Mouse (Mus musculus) urinary bladder, postnatal 36 days (tissue): ENCODE data around the gene Sbno2.

Source experiments
- DNase-seq, 2 experiments: peaks; one replicate each; pipeline ENCODE4 v3.0.0; 2022; ENCODE audit warnings: low spot score in 2 of 2, mixed read lengths in 1 of 2

Gene Sbno2

DNA sequence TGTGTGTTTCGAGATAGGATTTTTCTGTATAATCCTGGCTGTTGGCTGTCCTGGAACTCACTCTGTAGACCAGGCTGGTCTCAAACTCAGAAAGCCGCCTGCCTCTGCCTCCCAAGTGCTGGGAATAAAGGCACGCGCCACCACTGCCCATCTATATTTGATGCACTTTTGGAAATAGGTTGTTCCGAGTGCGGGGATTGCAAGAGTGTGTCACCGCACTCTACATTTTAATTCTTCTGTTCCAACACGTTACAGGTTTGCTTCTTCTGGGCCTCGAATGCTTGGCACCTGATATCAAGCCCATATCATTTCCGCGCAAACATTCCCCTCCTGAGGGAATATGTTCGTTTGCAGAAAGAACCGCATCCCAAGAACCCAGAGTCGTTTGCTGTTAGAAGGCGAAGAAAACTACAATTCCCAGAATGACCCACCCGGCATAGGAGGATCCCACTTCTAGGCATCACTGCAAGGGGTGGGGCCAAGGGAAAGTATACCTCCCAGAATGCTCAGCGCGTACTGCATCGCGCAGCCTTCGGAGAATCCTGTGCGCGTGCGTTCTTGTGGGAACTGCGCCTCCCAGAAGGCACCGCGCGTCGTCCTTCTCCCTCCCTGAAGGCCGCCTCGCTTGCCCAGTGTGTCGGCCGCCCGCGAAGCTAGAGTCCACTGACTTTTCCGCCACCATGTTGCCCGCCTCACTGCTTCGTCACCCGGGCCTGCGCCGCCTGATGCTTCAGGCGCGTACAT, 36.6 kb upstream of the Sbno2 start:
- DNase-seq: peak; percentile 86 to 95

DNA sequence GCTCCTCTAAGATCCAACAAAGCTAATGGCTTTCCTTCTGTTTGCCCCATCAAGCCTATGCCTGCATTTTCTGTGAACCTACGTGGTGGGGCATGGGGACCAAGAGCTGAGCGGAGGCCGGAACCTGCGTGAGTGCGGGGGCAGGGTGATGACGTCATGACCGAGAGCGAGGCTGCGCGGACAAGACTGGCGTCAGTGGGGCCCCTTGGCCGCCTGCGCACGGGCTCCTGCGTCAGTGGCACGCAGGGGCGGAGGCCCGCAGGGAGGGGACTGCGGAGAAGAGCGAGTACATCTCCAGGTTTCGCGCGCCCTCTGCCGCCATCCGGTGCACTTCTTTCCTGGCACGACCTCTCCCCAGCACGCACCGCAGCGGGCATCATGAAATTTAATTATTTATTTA, 35.9 kb upstream of the Sbno2 start:
- peak; percentile 94 to 96 for DNase-seq

DNA sequence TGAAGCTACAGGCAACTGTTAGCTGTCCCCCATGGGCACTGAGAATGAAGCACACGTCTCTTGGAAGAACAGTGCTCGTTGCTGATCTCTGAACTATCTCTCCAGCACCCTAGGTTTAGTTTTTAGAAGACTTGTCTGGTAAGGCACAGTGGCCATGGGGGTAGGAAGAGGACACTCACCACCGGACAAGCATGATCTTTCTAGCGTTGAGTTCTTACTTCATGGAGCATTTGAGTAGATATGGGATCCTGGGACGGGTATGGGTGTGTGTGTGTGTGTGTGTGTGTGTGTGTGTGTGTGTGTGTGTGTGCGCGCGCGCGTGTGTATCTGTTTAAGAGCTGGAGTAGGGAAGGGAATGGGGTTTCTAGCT, 35.3 kb upstream of the Sbno2 start, which contains the start of gene Cbarp:
Gene Cbarp, minus strand, starts transcription at position 170 of the 370 bp plus-strand sequence.
- DNase-seq: no peak

DNA sequence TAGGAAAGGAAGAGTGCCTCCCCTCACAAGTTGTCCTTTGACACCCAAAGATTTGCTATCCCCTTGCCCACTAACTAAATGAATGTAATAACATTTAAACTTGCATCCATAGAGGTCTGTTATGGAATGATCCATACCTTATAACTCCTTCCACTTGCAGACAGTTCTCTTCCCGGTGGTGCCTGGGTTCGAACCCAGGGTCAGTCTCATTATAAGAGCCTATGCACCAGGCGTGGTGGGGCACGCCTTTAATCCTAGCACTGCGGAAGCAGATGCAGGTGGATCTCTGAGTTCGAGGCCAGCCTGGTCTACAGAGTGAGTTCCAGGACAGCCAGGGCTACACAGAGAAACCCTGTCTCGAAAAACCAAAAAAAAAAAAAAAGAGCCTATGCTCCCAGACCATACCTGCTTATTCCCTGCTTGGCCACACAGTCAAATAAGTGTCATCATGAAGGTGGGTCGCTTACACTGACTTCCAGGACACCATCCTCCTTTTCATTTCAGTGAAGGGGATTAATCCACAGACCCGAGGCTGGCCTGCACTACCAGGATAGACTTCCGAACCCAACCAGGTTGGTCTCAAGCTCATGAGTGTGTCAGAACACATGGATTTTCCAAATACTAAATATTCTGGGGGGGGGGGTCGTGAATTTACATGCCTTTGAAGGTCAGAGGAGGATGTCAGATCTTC, 34.7 kb upstream of the Sbno2 start:
- DNase-seq: no peak

DNA sequence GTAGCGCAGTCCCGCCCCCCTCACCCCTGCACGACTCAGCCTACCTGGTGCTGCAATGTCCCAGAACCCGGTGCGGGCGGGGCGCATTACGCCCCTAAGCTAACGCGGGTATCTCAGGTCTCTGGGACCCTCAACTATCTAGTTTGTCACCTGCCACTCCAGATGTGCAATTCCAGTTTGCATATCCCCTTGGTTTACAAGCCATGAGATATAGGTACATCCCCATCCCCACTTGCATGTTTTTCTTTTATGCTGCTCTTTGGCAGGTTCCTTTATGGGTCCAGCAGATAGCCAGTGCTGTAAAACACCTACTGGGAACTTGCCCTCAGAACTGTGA, 34.0 kb upstream of the Sbno2 start:
- DNase-seq: no peak

DNA sequence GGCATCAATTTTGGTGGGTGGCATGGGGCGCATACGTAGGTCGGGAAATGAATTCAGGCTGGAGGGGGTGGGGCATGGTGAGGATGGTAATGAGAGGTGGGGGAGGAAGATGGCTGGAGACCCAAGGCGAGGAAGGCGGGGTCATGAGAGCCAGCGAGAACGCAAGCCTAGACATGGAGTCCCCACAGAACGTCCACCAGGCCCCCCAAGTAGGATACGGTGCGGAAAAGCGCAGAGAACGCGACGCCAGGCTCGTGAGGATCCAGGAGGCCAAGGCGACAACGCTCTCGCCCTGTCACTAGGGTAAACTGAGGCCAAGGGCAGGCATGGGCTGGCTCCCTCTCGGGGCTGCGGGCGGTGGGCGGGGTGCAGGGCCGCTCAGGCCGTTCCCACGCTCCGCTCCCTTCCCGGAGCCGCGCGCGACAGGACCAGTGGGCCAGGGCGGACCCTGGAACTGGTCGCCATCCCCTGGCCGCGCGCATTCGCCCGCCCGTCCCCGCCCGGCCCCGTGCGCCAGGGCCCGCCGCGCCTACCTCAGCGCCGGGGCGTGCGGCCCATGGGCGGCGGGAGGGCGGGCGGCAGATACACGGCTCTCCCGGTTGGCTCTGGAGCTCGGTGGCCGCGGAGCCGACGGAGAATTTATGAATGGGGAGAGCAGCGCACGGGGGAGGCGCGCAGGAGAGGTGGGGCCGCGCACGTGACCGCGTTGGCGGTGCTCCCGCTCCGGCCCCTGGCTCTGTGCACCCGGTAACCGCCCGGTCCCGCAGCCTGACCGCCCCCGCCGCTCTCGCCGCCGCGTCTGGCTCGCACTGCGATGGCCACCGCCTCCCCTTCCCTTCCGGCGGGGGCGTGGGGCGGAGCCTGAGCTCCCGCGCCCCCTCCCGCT, 33.4 kb upstream of the Sbno2 start, which contains the start of gene Atp5d:
Gene Atp5d, plus strand, starts transcription at position 80 of the 886 bp plus-strand sequence.
- peak in 1 of 2 experiments; percentile 66 for DNase-seq

DNA sequence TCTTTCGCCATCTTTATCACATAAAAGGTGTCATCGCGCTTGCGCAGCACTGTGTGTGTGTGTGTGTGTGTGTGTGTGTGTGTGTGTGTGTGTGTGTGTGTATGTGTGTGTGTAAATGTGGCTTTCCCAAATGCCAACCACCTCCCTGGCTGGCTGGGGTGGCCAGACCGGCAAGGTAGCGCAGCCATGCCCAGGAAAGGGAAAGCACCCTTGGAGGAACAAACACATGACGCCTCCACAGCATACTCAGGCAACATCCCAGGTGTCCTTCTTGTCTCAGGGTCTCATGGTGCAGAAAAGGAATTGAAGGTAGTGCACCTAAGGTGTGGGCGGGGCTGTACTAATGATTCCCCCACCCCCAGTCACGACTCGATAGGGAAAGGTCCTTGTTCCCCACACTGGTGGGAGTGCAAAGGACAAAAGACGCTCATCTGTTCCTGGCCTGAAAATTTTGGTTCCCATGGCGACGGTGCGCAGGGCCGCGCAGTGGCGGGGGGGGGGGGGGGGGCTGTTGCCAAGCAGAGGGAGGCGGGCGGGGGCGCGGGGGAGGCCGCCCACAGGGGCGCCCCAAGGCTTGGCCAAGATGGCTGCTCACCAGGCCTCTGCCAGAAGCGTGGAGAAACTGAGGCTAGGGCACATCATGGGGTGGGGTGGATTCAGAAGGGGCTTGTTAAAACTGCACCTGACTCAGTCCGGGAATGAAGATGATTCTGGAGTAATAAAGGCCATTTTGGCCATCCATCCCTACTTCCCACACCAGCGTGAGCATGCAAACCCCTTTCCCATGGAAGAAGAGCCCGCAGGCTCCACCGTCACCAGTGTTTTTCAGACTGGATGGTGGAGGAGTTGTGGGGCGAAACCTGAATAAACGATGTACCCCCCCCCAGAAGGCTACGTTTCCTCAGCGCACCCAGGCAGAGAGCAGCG, 32.5 kb upstream of the Sbno2 start:
- DNase-seq: no peak

DNA sequence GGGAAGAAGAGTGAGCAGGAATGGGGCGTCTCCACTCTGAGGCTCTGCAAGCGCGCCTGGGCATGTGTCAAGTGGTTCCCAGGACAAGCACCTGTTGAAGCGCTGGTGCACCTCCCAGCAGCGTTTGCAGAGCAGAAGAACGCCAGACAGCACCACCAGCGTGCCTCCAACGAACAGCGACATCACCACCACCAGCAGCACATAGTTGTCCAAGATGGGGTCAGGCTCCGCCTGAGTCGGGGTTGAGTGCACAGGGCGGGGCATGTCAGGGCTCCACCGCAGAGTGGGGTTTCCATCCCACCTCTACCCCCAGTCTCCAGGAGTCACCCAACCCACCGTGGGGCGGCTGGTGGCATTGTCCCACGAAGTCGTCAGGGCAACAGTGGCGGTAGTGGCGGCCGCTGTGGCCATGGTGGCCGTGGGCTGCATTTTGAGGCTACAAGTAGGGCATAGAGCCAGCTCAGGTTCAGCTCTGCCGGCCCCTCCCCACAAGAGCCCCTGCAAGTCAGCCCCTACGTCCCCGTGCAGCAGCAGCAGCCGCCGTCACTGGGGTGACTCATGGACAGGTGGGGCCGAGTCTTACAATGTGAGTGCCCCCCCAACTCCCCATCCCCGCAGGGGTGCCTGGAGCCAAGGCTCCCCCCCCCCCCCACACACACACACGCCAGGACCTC, 31.7 kb upstream of the Sbno2 start:
- DNase-seq: no peak

DNA sequence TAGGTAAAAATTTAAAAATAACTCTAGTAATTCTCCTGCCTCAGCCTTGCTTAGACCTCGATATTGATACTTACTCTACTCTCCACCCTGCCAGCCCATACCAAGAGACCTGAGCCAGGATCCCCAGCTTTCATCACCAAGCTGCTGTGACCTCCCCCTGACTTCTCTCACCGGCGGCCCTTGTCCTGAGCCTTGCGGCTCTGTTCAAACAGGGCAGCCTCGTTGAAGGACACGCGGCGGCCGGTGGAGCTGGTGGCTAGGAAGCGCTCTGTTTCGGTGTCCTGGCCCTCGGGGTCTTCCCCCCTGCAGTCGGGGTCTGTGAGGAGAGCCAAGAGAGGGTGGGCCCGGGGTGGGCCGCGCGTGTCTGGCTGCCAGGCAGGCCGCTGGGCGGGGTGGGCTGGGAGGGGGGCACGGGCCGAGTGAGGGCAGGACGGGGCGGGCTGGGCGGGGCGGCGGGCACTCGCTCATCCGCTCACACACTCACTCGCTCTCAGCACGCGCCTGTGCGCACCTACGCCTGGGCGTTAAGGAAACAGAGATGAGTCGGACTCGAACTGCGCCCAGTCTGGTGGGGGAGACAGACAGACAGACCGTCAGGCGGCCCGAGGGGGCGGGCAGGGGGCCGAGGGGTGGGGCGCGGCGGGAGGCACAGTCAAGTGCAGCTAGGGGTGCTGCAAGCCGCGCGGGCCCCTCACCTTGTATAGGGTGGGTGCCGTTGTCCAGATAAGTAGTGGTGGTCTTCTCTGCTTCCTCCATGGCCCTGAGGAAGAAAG, 31.0 kb upstream of the Sbno2 start:
- no peak for DNase-seq

DNA sequence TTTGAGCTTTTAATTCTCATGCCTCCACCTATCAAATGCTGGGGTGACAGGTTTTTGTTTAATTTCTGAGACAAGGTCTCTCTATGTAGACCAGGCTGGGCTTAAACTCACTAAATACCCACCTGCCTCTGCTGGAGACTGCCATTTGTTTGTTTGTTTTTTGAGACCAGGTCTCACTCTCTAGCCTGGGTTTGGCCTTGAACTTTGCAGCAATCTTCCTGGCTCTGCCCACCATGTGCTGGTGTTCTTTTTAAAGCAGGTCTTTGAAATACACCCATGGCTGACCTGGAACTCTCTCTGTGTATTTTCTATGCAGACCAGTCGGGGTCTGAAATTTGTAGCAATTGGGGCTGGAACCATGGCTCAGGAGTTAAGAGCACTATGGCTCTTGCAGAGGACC, 30.3 kb upstream of the Sbno2 start:
- no peak for DNase-seq

DNA sequence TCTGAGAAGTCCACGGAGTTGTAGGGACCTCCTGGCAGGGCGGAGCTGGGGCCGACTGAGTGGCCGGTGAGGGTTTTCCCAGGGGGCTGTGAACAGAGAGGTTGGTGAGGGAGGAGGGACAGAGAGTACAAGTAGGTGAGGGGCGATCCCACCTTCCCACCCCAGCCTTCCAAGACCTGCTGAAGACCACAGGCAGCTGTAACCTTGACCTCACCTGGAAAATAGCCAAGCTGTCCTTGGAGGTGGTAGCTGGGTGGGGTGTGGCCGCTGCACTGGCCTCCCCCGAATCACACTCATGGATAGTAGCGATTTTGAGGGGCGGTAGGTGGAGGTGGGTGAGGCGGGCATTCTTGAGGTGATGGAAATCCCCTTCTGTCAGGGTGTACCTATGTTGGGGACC, 29.8 kb upstream of the Sbno2 start:
- DNase-seq: no peak

DNA sequence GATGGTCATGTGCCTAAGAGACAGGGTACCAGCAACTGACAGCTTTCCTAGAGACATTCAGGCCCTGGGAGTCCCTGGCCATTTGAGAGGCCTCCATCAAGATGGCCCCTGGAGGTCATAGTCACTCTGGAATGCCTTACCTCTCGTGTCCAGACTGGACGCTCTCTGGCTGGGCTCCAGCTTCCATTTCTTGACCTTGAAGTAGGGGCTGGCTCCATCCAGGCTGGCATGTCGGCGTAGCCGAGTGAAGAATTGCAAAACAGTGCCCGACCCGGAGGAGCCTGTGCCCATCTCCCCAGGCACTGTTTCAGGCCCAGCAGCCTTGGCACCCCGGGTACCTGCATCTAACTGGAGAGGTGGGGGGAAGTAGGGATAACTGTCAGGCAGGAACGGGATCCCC, 29.1 kb upstream of the Sbno2 start:
- DNase-seq: no peak

DNA sequence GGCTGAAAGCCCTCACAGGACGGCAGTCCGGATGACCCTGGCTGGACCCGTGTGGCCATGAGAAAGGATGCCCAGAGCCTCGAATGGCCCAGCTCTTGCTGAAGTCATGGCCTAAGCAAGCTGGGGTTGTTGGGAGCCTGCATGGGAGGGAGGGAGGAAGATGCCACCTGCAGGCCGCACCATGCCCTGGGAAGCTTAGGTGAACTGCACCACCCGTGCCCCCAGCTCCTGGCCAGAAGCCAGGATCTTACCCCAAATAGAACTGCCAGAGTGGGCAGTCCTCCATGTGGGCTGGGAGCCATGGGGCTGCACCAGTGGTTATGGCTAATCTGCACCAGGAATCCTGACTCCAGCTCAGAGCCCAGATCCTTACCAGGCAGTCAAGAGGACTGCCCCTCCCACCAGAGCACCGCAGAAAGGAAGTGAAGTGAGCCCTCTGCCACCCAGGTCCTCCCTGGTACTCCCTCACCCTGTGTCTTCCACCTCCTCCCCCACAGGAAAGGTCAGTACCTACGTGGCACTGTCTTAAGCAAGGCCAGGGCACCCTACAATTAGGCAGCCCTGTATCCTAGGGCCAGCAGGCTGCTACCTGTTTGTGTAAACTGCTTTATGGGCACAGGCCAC, 28.0 kb upstream of the Sbno2 start:
- no peak for DNase-seq

DNA sequence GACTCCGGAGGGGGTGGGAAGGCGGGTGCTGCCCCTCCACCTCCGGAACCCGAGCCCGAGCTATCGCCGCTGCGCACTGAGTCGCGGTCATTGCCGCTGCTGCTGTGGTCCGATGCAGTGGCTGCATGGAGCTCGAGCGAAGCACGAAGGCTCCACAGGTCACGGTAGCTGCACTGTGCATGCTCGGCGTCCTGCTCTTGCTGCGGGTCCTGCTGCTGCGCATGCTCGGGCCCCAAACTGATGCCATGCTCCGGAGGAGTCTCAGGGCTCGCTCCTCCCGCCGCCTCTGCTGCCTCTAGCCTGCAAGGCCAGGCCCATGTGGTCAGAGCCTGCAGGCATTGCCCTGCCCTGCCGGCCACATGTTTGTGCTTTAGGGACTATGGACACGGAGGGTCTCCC, 26.6 kb upstream of the Sbno2 start:
- DNase-seq: no peak

DNA sequence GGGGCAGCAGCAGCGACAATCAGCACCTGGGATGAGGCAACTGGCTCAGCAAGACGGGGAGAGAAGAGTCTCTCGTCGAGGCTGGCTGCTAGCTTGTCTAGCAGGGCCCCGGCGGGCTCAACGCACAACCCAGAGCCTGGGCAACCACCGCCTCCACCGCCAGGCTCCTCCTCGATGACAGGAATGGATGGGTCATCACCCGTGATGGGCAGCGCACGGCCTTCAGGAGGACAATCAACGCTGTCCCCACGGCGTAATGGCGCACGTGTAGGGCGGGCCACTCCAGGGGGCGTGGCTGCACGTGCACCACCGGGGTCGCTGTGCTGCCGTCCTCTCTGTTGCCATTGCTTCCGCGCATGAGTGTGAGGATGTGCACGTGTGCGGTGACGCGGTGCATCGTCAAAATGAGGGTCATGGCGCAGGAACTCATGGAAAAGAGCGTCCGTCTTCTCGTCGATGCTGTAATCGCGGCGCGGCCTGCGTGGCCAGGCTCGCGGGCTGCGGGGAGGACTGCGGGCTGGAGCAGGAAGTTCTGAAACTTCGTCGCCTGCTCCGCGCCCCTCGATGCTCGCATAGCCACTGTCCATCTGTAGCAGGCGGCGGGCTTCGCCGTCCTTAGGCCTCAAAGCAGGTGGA, 26.1 kb upstream of the Sbno2 start:
- DNase-seq: no peak

DNA sequence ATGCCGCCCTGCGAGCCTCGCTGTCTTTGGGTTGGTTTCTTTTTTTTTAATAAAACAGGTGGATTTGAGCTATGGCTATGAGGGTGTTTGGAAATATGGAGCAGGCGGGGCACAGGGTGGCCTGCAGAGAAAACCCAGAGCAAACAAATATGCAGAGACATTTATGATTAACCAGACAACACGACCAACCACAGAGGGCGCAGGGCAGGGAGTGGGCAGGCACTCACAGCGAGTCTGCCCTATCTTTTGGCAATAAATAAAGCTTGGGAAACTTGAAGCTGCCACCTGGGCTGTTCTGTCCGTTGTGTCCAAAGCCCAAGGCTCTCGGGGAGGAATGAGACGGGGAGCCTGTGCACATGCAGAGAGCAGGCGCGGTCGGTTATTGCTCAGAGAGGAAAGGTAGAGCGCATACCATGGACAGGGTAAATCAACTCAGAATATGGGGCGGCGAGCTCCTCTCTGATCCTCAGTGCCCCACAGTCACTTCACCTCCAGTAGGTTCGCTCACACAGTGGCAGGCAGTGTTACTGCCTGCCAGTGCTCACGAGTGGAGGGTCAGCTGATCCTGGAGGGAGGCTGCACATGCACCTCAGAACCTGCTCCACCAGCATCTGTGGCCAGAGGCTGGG, 25.1 kb upstream of the Sbno2 start:
- peak in 1 of 2 experiments; percentile 44 for DNase-seq

DNA sequence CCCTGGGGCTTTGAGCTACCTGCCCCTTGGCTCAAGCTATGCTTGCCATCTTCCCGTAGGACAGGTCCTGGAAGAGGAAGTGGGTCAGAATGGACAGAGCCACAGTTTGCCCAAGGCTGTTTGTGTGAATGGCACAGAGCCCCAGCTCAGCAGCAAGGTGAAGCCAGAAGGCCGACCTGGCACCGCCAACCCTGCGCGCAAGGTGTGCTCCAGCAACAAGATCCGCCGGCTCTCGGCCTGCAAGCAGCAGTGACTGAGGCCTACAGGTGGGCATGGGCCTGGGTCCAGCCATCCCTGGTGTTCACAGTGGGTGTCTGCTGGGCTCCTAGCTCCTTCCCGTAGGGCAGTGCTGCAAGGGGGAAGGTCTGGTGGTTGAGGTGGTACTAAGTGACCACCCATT, 24.5 kb upstream of the Sbno2 start:
- DNase-seq: no peak

DNA sequence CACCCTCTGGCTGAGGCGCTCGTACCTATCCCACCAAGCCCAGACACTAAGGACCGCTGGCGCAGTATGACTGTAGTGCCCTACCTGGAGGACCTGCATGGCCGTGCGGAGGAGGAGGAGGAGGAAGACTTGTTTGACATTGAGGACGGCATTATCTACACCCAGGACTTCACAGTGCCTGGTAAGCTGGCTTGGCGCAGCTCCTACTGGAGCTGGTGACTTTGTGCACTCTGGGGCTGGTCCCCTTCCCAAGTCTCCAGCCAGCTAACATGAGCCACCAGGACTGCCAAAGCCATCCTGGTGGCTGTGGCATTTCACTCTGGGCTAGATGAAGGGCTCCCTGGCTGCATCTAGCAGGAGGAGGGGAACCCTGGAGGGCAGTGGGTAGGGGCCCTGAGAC, 22.5 kb upstream of the Sbno2 start:
- no peak for DNase-seq
